Comparison of ENCODE assay signal across 27 mouse cellular contexts in genomic region chr13:106510435-106510834, GRCm38 (mm10).
A peak's percentile ranks its signal among the peaks of the same experiment; 100 is the strongest.
DNase-seq lines count a peak whose midpoint lies in the region; ATAC-seq and TF ChIP-seq lines count a peak whose summit lies in the region.
"Had no signal": no experiment of that assay in that cellular context is flagged by ENCODE, and none has a peak within 500 bp of the region (broad histone marks: within the 10 kb centered on the region; RNA-seq: fewer than 3 reads in every experiment).

No protein-coding gene starts in this region.

- H3K27me3 ChIP-seq in cerebellum, adult 2 months (ENCODE audit: control insufficient read depth, insufficient read depth, low read length) = no peaks in the 10 kb centered on the region
- no peaks in the 10 kb centered on the region for H3K27me3 ChIP-seq in hindbrain, embryonic 16.5 days (replicated peaks; ENCODE audit: control insufficient read depth, insufficient read depth, low read length)
- H3K27me3 ChIP-seq in hindbrain, embryonic 14.5 days (ENCODE audit: control insufficient read depth, insufficient read depth, low read length) = no peaks in the 10 kb centered on the region
- H3K27me3 ChIP-seq in neural tube, embryonic 15.5 days (replicated peaks) = no peaks in the 10 kb centered on the region
- H3K27me3 ChIP-seq: embryonic facial prominence, embryonic 12.5 days; embryonic facial prominence, embryonic 15.5 days; heart, embryonic 13.5 days had no signal

- no peaks in the 10 kb centered on the region for H3K36me3 ChIP-seq in hindbrain, embryonic 16.5 days (ENCODE audit: control insufficient read depth, insufficient read depth, low read length)
- no peaks in the 10 kb centered on the region for H3K36me3 ChIP-seq in hindbrain, embryonic 14.5 days (replicated peaks; ENCODE audit: control insufficient read depth, insufficient read depth)
- no peaks in the 10 kb centered on the region for H3K36me3 ChIP-seq in neural tube, embryonic 15.5 days
- H3K36me3 ChIP-seq: embryonic facial prominence, embryonic 12.5 days; embryonic facial prominence, embryonic 15.5 days; heart, embryonic 10.5 days; heart, embryonic 13.5 days had no signal

- peak; percentile 65; the same call in 1 of the 2 replicates for ATAC-seq in hindbrain, embryonic 16.5 days
- ATAC-seq in hindbrain, embryonic 14.5 days (ENCODE audit: low FRiP score) = no peak
- ATAC-seq in neural tube, embryonic 15.5 days (ENCODE audit: low FRiP score) = peak; percentile 68; the same call in 1 of the 2 replicates
- ATAC-seq: activated CD4-positive, CD25-positive, alpha-beta regulatory T cell, adult 4 months; CD4-positive, CD25-positive, alpha-beta regulatory T cell, adult 4 months; forebrain, embryonic 14.5 days; forebrain, postnatal 0 days; inflammation-experienced regulatory T-cells, adult 6 months; intestine, embryonic 16.5 days had no signal

- no peak overlapping the region for H3K27ac ChIP-seq in cerebellum, adult 2 months (ENCODE audit: insufficient read depth, low read length)
- no peak overlapping the region for H3K27ac ChIP-seq in hindbrain, embryonic 16.5 days (ENCODE audit: low read depth, low read length)
- no peak overlapping the region for H3K27ac ChIP-seq in hindbrain, embryonic 14.5 days
- H3K27ac ChIP-seq in neural tube, embryonic 15.5 days (replicated peaks) = no peak overlapping the region
- H3K27ac ChIP-seq: embryonic facial prominence, embryonic 12.5 days; embryonic facial prominence, embryonic 15.5 days; heart, adult 2 months; heart, embryonic 10.5 days; heart, embryonic 13.5 days had no signal

- no peak for TF ChIP-seq CTCF in cerebellum, adult 2 months (IDR thresholded peaks at IDR 0.05; ENCODE audit: borderline replicate concordance, insufficient read depth, low read depth, low read length)

- DNase-seq in cerebellum, adult 2 months = peak; percentile 3 to 6
- DNase-seq in cerebellum, postnatal 36 days = no peak
- no peak for DNase-seq in hindbrain, embryonic 14.5 days (ENCODE audit: low spot score)
- no peak for DNase-seq in neural tube, embryonic 10.5 days (ENCODE audit: extremely low spot score, low spot score)
- peak; percentile 74 for DNase-seq in retina, postnatal 1 day
- no peak for DNase-seq in left cerebral cortex, postnatal 14 days (ENCODE audit: low spot score in 2 of 2)
- DNase-seq: adrenal gland, adult 8-10 months; adrenal gland, postnatal 25 days; cerebellum, adult 8-10 months; forebrain, postnatal 0 days; gastrocnemius, postnatal 10 days; gastrocnemius, postnatal 36 days; heart, adult 2 months; heart, postnatal 14 days; heart, postnatal 4 days; kidney, adult 18-20 months had no signal

- no peak overlapping the region for H3K4me3 ChIP-seq in cerebellum, adult 2 months (replicated peaks; ENCODE audit: insufficient read depth, low read depth, low read length)
- no peak overlapping the region for H3K4me3 ChIP-seq in hindbrain, embryonic 16.5 days (ENCODE audit: low read length)
- no peak overlapping the region for H3K4me3 ChIP-seq in hindbrain, embryonic 14.5 days (replicated peaks; ENCODE audit: low read length)
- H3K4me3 ChIP-seq in neural tube, embryonic 15.5 days (replicated peaks) = no peak overlapping the region
- H3K4me3 ChIP-seq: embryonic facial prominence, embryonic 12.5 days; embryonic facial prominence, embryonic 15.5 days; heart, adult 2 months; heart, embryonic 10.5 days; heart, embryonic 13.5 days had no signal

- no peak for TF ChIP-seq POLR2A in cerebellum, adult 2 months (IDR thresholded peaks at IDR 0.05; ENCODE audit: borderline replicate concordance, insufficient read depth, low read length)

- 30% methylated on average over 6 of the region's 6 CpGs for WGBS in cerebellum, adult 2 months
- WGBS in hindbrain, embryonic 16.5 days = 69% methylated on average over 6 of the region's 6 CpGs
- WGBS in hindbrain, embryonic 14.5 days = 85% methylated on average over 6 of the region's 6 CpGs
- WGBS in neural tube, embryonic 15.5 days = 78% methylated on average over 6 of the region's 6 CpGs

- H3K9me3 ChIP-seq in hindbrain, embryonic 16.5 days (ENCODE audit: control insufficient read depth, low read length) = no peaks in the 10 kb centered on the region
- H3K9me3 ChIP-seq in hindbrain, embryonic 14.5 days (ENCODE audit: control insufficient read depth, low read length) = no peaks in the 10 kb centered on the region
- H3K9me3 ChIP-seq in neural tube, embryonic 15.5 days (replicated peaks) = no peaks in the 10 kb centered on the region
- H3K9me3 ChIP-seq: embryonic facial prominence, embryonic 12.5 days; embryonic facial prominence, embryonic 15.5 days; heart, embryonic 10.5 days; heart, embryonic 13.5 days had no signal

- intact Hi-C loops in left cerebral cortex, postnatal 14 days (cut with DNase I) = no loop called here

- H3K9ac ChIP-seq in hindbrain, embryonic 16.5 days (ENCODE audit: low read depth, low read length) = no peak overlapping the region
- H3K9ac ChIP-seq in hindbrain, embryonic 14.5 days = no peak overlapping the region
- no peak overlapping the region for H3K9ac ChIP-seq in neural tube, embryonic 15.5 days (replicated peaks)
- H3K9ac ChIP-seq: embryonic facial prominence, embryonic 12.5 days; embryonic facial prominence, embryonic 15.5 days; forebrain, postnatal 0 days; heart, embryonic 13.5 days had no signal

- H3K4me2 ChIP-seq in hindbrain, embryonic 16.5 days (ENCODE audit: low read length) = no peak overlapping the region
- no peak overlapping the region for H3K4me2 ChIP-seq in hindbrain, embryonic 14.5 days (replicated peaks)
- H3K4me2 ChIP-seq in neural tube, embryonic 15.5 days = no peak overlapping the region
- H3K4me2 ChIP-seq: embryonic facial prominence, embryonic 12.5 days; embryonic facial prominence, embryonic 15.5 days; heart, embryonic 13.5 days had no signal

- H3K4me1 ChIP-seq in cerebellum, adult 2 months (ENCODE audit: control insufficient read depth, insufficient read depth, low read length) = no peaks in the 10 kb centered on the region
- no peaks in the 10 kb centered on the region for H3K4me1 ChIP-seq in hindbrain, embryonic 16.5 days (ENCODE audit: control insufficient read depth, insufficient read depth, low read depth, low read length)
- H3K4me1 ChIP-seq in hindbrain, embryonic 14.5 days (replicated peaks; ENCODE audit: control insufficient read depth, insufficient read depth, low read length) = no peaks in the 10 kb centered on the region
- H3K4me1 ChIP-seq in neural tube, embryonic 15.5 days = no peaks in the 10 kb centered on the region
- H3K4me1 ChIP-seq: embryonic facial prominence, embryonic 12.5 days; embryonic facial prominence, embryonic 15.5 days; heart, embryonic 10.5 days; heart, embryonic 13.5 days had no signal

Comparison
In these comparisons a context has a peak if more than half of its experiments do, and no peak if none do; other contexts are left out.
1. DNase-seq: peak in cerebellum, adult 2 months (2 of 2) and retina, postnatal 1 day (single experiment); none in cerebellum, postnatal 36 days (0 of 2), hindbrain, embryonic 14.5 days (single experiment), neural tube, embryonic 10.5 days (single experiment) and left cerebral cortex, postnatal 14 days (0 of 2).